Mouse (Mus musculus): ENCODE results near the gene Mctp1. TPM values are rescaled to one million over a fixed set of nuclear protein-coding genes. Genes with fewer than 3 reads are reported as not detected.
A peak's percentile ranks its signal among the peaks of the same experiment; 100 is the strongest.

The Mctp1 gene
- polyA plus RNA-seq, 1 experiment from 2014 or later = 3.1 TPM

- H3K4me2 ChIP-seq = no peak overlapping the region
- H3K9me3 ChIP-seq (replicated peaks) = no peaks in the 10 kb centered on the region
- no peaks in the 10 kb centered on the region for H3K36me3 ChIP-seq (ENCODE audit: poor library complexity, severe bottlenecking)
- H3K4me3 ChIP-seq = no peak overlapping the region
- 2% methylated on average over 2 of the region's 2 CpGs for WGBS
- H3K27me3 ChIP-seq = no peaks in the 10 kb centered on the region
- peaks cover 10% of the 10 kb centered on the region for H3K4me1 ChIP-seq
- peak; percentile 86 for ATAC-seq
- peak overlapping the region; percentile 25; the same call in 1 of the 2 replicates for H3K27ac ChIP-seq
- no peak overlapping the region for H3K9ac ChIP-seq
These were observed 99.9 kb downstream of the Mctp1 start for GRCm38 (mm10) chr13:76484086-76484709.

DNA sequence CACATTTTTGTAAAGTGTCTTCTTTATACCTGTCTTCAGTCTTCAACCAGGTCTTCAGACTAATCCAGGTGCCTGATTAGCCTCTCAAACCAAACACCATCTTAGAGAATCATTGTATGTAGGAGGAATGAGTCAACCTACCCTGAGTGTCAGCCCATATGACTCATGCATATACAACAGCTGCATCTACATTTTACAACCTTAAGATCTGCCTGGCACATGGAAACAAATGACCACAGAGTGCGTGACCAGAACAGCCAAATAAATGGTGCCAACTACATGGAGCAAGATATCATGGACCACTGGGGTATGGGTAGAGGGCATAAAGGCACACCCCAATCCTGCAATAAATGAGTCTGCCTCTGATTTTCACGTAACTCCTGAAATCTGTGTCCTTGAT lies 131.6 kb downstream of the Mctp1 start:
- 85% methylated on average over 2 of the region's 2 CpGs for WGBS
- Histone ChIP-seq H3K4me2 (no peak overlapping the region), H3K9ac (no peak overlapping the region), H3K9me3 (replicated peaks) (no peaks in the 10 kb centered on the region), H3K27me3 (no peaks in the 10 kb centered on the region), H3K4me1 (no peaks in the 10 kb centered on the region), H3K27ac (no peak overlapping the region), H3K36me3 (ENCODE audit: poor library complexity, severe bottlenecking) (no peaks in the 10 kb centered on the region), H3K4me3 (no peak overlapping the region)
- ATAC-seq = no peak

DNA sequence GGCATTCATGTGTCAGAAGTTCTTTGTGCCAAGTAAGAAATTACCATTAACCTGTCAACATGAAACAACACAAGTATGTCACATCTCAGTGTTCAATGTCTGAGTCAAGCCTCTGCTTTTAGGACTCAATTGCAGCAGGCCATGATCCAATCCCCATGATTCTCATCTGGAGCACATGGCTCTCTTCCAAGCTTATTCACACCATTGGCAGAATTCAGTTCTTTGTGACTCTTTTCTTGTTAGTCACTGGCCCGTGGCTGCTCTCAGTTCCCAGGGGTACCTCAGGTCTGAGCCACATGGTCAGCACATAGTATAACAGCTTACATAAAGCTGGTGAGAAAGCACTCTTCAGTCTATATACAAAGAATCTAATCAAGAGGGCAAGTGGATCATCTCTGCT lies 138.8 kb downstream of the Mctp1 start:
- ATAC-seq = peak; percentile 70
- Histone ChIP-seq H3K27me3 (no peaks in the 10 kb centered on the region), H3K4me1 (peaks cover 5% of the 10 kb centered on the region; the same call in 1 of the 2 replicates), H3K9ac (no peak overlapping the region), H3K4me3 (no peak overlapping the region), H3K4me2 (no peak overlapping the region), H3K9me3 (replicated peaks) (no peaks in the 10 kb centered on the region), H3K36me3 (ENCODE audit: poor library complexity, severe bottlenecking) (no peaks in the 10 kb centered on the region), H3K27ac (no peak overlapping the region)
- WGBS = 32% methylated on average over 1 of the region's 1 CpGs

- no peak for ATAC-seq
- no peak overlapping the region for H3K27ac ChIP-seq
These were observed 143.0 kb downstream of the Mctp1 start for GRCm38 (mm10) chr13:76527326-76527725.

GRCm38 (mm10) chr13:76527751-76528150 lies 143.4 kb downstream of the Mctp1 start:
- 53% methylated on average over 1 of the region's 1 CpGs for WGBS
- H3K4me3 ChIP-seq = no peak overlapping the region
- H3K4me1 ChIP-seq = peaks cover 5% of the 10 kb centered on the region; the same call in 1 of the 2 replicates
- no peak overlapping the region for H3K4me2 ChIP-seq
- no peak for ATAC-seq
- H3K9ac ChIP-seq = no peak overlapping the region
- H3K9me3 ChIP-seq (replicated peaks) = no peaks in the 10 kb centered on the region
- no peaks in the 10 kb centered on the region for H3K36me3 ChIP-seq (ENCODE audit: poor library complexity, severe bottlenecking)
- no peaks in the 10 kb centered on the region for H3K27me3 ChIP-seq
- H3K27ac ChIP-seq = no peak overlapping the region

More at GRCm38 (mm10) chr13:76527326-76527725, 143.0 kb downstream of the Mctp1 start:
- peaks cover 5% of the 10 kb centered on the region; the same call in 1 of the 2 replicates for H3K4me1 ChIP-seq
- H3K27me3 ChIP-seq = no peaks in the 10 kb centered on the region
- no peak overlapping the region for H3K4me2 ChIP-seq
- no peaks in the 10 kb centered on the region for H3K36me3 ChIP-seq (ENCODE audit: poor library complexity, severe bottlenecking)
- H3K4me3 ChIP-seq = no peak overlapping the region
- H3K9me3 ChIP-seq (replicated peaks) = no peaks in the 10 kb centered on the region
- no peak overlapping the region for H3K9ac ChIP-seq

DNA sequence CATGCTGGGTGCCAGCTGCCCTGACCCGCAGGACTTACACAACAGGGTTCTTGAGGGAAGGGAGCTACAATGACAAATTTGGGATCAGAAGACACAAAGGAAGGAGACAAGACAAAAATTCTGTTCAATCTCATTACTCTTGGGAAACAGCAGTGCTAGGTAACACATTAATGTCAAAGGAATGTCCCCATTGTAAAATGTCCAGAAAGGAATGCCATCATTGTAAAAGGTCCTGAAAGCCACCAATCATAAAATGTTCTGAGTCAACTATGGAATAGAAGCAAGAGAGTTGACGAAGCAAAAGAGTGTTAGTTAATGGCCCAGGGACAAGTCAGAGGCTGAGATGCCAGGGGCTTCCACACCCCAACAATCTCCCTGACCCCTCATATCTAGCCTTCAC lies 145.6 kb downstream of the Mctp1 start:
- Histone ChIP-seq H3K9me3 (replicated peaks) (no peaks in the 10 kb centered on the region), H3K4me2 (no peak overlapping the region), H3K4me1 (no peaks in the 10 kb centered on the region), H3K27ac (no peak overlapping the region), H3K36me3 (ENCODE audit: poor library complexity, severe bottlenecking) (no peaks in the 10 kb centered on the region), H3K9ac (no peak overlapping the region), H3K27me3 (no peaks in the 10 kb centered on the region), H3K4me3 (no peak overlapping the region)
- 88% methylated on average over 2 of the region's 2 CpGs for WGBS
- ATAC-seq = no peak

GRCm38 (mm10) chr13:76530867-76531504 lies 146.7 kb downstream of the Mctp1 start:
- Histone ChIP-seq H3K27ac (no peak overlapping the region), H3K36me3 (ENCODE audit: poor library complexity, severe bottlenecking) (no peaks in the 10 kb centered on the region), H3K4me3 (no peak overlapping the region), H3K27me3 (no peaks in the 10 kb centered on the region), H3K9me3 (replicated peaks) (no peaks in the 10 kb centered on the region), H3K4me2 (no peak overlapping the region), H3K9ac (no peak overlapping the region), H3K4me1 (no peaks in the 10 kb centered on the region)
- WGBS = 94% methylated on average over 3 of the region's 3 CpGs
- 0 out of 2 replicates have a peak, but pooled peaks have one; percentile 36 for ATAC-seq

- Histone ChIP-seq H3K27ac (no peak overlapping the region), H3K9ac (no peak overlapping the region), H3K36me3 (ENCODE audit: poor library complexity, severe bottlenecking) (no peaks in the 10 kb centered on the region), H3K9me3 (replicated peaks) (no peaks in the 10 kb centered on the region), H3K27me3 (no peaks in the 10 kb centered on the region), H3K4me1 (no peaks in the 10 kb centered on the region), H3K4me3 (no peak overlapping the region), H3K4me2 (no peak overlapping the region)
- ATAC-seq = no peak
- 64% methylated on average over 2 of the region's 2 CpGs for WGBS
These were observed 163.5 kb downstream of the Mctp1 start for GRCm38 (mm10) chr13:76547854-76548253.

DNA sequence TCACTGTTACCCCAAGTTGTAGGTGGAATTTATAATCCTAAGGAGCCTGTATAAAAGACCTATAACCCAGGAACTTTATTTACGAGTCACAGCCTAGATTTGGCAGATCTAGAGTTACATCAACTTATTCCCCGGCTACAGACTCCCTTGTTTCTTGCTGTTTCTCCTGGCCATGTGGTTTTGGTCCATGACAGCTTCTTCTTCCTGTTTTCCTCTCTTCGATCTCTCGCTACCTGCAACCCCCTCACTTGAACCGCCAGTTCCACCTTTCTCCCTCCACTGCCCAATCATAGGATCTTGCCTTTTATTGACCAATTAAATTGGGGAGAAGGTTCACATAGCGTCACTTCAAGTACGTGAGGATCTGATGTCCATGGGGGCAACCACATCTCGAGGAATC lies 176.6 kb downstream of the Mctp1 start:
- Histone ChIP-seq H3K9me3 (replicated peaks) (no peaks in the 10 kb centered on the region), H3K4me1 (no peaks in the 10 kb centered on the region)

GRCm38 (mm10) chr13:76561594-76561993 lies 177.3 kb downstream of the Mctp1 start:
- Histone ChIP-seq H3K4me3 (no peak overlapping the region), H3K9me3 (replicated peaks) (no peaks in the 10 kb centered on the region), H3K4me2 (no peak overlapping the region), H3K4me1 (no peaks in the 10 kb centered on the region), H3K27me3 (no peaks in the 10 kb centered on the region), H3K9ac (no peak overlapping the region), H3K36me3 (ENCODE audit: poor library complexity, severe bottlenecking) (no peaks in the 10 kb centered on the region), H3K27ac (no peak overlapping the region)
- 84% methylated on average over 3 of the region's 3 CpGs for WGBS
- ATAC-seq = no peak

More for the DNA sequence above, 176.6 kb downstream of the Mctp1 start:
- Histone ChIP-seq H3K27me3 (no peaks in the 10 kb centered on the region), H3K27ac (no peak overlapping the region), H3K4me2 (no peak overlapping the region), H3K4me3 (no peak overlapping the region), H3K9ac (no peak overlapping the region), H3K36me3 (ENCODE audit: poor library complexity, severe bottlenecking) (no peaks in the 10 kb centered on the region)
- WGBS = 93% methylated on average over 8 of the region's 8 CpGs
- no peak for ATAC-seq

GRCm38 (mm10) chr13:76564061-76564460 lies 179.7 kb downstream of the Mctp1 start:
- no peak overlapping the region for H3K27ac ChIP-seq
- no peak overlapping the region for H3K4me3 ChIP-seq
- no peaks in the 10 kb centered on the region for H3K9me3 ChIP-seq (replicated peaks)
- no peaks in the 10 kb centered on the region for H3K36me3 ChIP-seq (ENCODE audit: poor library complexity, severe bottlenecking)
- H3K4me2 ChIP-seq = no peak overlapping the region
- H3K27me3 ChIP-seq = no peaks in the 10 kb centered on the region
- H3K9ac ChIP-seq = no peak overlapping the region
- ATAC-seq = no peak
- no peaks in the 10 kb centered on the region for H3K4me1 ChIP-seq

GRCm38 (mm10) chr13:76566024-76566423 lies 181.7 kb downstream of the Mctp1 start:
- no peak for ATAC-seq
- Histone ChIP-seq H3K4me3 (no peak overlapping the region), H3K9ac (no peak overlapping the region), H3K4me2 (no peak overlapping the region), H3K27me3 (no peaks in the 10 kb centered on the region), H3K9me3 (replicated peaks) (no peaks in the 10 kb centered on the region), H3K36me3 (ENCODE audit: poor library complexity, severe bottlenecking) (no peaks in the 10 kb centered on the region), H3K27ac (no peak overlapping the region), H3K4me1 (no peaks in the 10 kb centered on the region)
- WGBS = 92% methylated on average over 3 of the region's 3 CpGs

GRCm38 (mm10) chr13:76567448-76567847 lies 183.1 kb downstream of the Mctp1 start:
- Histone ChIP-seq H3K27ac (no peak overlapping the region), H3K9me3 (replicated peaks) (no peaks in the 10 kb centered on the region), H3K9ac (no peak overlapping the region), H3K4me1 (no peaks in the 10 kb centered on the region), H3K36me3 (ENCODE audit: poor library complexity, severe bottlenecking) (no peaks in the 10 kb centered on the region), H3K4me3 (no peak overlapping the region), H3K4me2 (no peak overlapping the region), H3K27me3 (no peaks in the 10 kb centered on the region)
- 86% methylated on average over 4 of the region's 4 CpGs for WGBS
- ATAC-seq = no peak
